In the genomic region with DNA sequence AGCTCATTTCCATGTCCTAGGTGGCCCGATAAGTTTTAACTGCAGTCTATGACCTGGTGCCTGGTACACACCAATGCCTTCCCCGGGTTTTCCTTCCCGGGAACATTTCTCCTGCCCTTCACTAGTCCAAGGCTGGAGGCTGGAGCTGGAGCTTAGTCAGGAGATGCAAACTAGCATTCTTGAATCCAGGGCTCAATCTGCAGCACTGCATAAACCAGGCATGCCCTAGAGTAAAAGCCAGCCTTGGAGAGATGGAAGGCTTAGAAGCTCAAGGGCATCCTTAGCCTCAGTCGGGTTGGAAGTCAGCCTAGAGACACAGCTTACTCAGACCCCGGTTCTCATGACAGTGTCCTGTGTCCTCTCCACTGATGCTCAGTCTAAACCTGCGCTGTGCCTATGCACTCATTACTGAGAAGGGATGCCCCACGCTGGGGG, we compare ENCODE assay signal across 10 mouse cellular contexts. TPM values are rescaled to one million over a fixed set of nuclear protein-coding genes. Genes with fewer than 3 reads are reported as not detected.
DNase-seq lines count a peak whose midpoint lies in the region; ATAC-seq and TF ChIP-seq lines count a peak whose summit lies in the region.
"Had no signal": no experiment of that assay in that cellular context is flagged by ENCODE, and none has a peak within 500 bp of the region (broad histone marks: within the 10 kb centered on the region; RNA-seq: fewer than 3 reads in every experiment).

No protein-coding gene starts in this region.

- H3K4me2 ChIP-seq in forebrain, embryonic 11.5 days (ENCODE audit: low read depth, low read length, severe bottlenecking), result no peak overlapping the region
- no peak overlapping the region for H3K4me2 ChIP-seq in forebrain, postnatal 0 days (ENCODE audit: low read depth)
- peak overlapping the region; percentile 48 for H3K4me2 ChIP-seq in lung, embryonic 16.5 days (ENCODE audit: low read depth, low read length)
- H3K4me2 ChIP-seq in intestine, embryonic 14.5 days (ENCODE audit: low read length), result peak overlapping the region; percentile 33
- peak overlapping the region; percentile 37; the same call in 1 of the 2 replicates for H3K4me2 ChIP-seq in neural tube, embryonic 15.5 days

- no peaks in the 10 kb centered on the region for H3K9me3 ChIP-seq in forebrain, embryonic 11.5 days (ENCODE audit: control insufficient read depth, low read length)
- no peaks in the 10 kb centered on the region for H3K9me3 ChIP-seq in forebrain, postnatal 0 days (ENCODE audit: low read length)
- peaks cover 4% of the 10 kb centered on the region; the same call in 1 of the 2 replicates for H3K9me3 ChIP-seq in lung, embryonic 16.5 days (ENCODE audit: control insufficient read depth, low read length)
- 0 out of 2 replicates have a peak, but pooled peaks cover 2% of the 10 kb centered on the region for H3K9me3 ChIP-seq in intestine, embryonic 14.5 days (ENCODE audit: control insufficient read depth, low read length)
- H3K9me3 ChIP-seq in neural tube, embryonic 15.5 days (replicated peaks), result no peaks in the 10 kb centered on the region

- no peaks in the 10 kb centered on the region for H3K27me3 ChIP-seq in forebrain, embryonic 11.5 days (ENCODE audit: control insufficient read depth, insufficient read depth, low read length)
- H3K27me3 ChIP-seq in forebrain, postnatal 0 days (ENCODE audit: insufficient read depth, low read length), result no peaks in the 10 kb centered on the region
- H3K27me3 ChIP-seq in lung, embryonic 16.5 days (ENCODE audit: control insufficient read depth, insufficient read depth, low read depth, low read length), result no peaks in the 10 kb centered on the region
- no peaks in the 10 kb centered on the region for H3K27me3 ChIP-seq in intestine, embryonic 14.5 days (replicated peaks; ENCODE audit: control insufficient read depth, insufficient read depth, low read length)
- H3K27me3 ChIP-seq in neural tube, embryonic 15.5 days (replicated peaks), result no peaks in the 10 kb centered on the region

- no peak overlapping the region for H3K9ac ChIP-seq in forebrain, embryonic 11.5 days (ENCODE audit: low read length)
- H3K9ac ChIP-seq in forebrain, postnatal 0 days, result no peak overlapping the region
- no peak overlapping the region; the same call in 1 of the 2 replicates for H3K9ac ChIP-seq in lung, embryonic 16.5 days (ENCODE audit: low read length)
- H3K9ac ChIP-seq in intestine, embryonic 14.5 days (ENCODE audit: low read length), result no peak overlapping the region
- no peak overlapping the region for H3K9ac ChIP-seq in neural tube, embryonic 15.5 days (replicated peaks)

- intact Hi-C loops in left cerebral cortex, adult 2 months (cut with DNase I), result no loop called here

- H3K4me3 ChIP-seq in forebrain, embryonic 11.5 days (ENCODE audit: low read depth, low read length), result no peak overlapping the region
- no peak overlapping the region for H3K4me3 ChIP-seq in forebrain, postnatal 0 days (ENCODE audit: low read depth, low read length)
- H3K4me3 ChIP-seq in lung, embryonic 16.5 days (ENCODE audit: low read length), result no peak overlapping the region; the same call in 1 of the 2 replicates
- no peak overlapping the region for H3K4me3 ChIP-seq in lung, adult 2 months (replicated peaks; ENCODE audit: extremely low read depth, low read depth, low read length)
- no peak overlapping the region for H3K4me3 ChIP-seq in intestine, embryonic 14.5 days (ENCODE audit: low read depth, low read length)
- no peak overlapping the region for H3K4me3 ChIP-seq in neural tube, embryonic 15.5 days (replicated peaks)
- no peak overlapping the region for H3K4me3 ChIP-seq in left cerebral cortex, adult 2 months

- no peak for TF ChIP-seq CTCF in forebrain, postnatal 0 days (IDR thresholded peaks at IDR 0.05; ENCODE audit: low read depth)
- TF ChIP-seq CTCF in lung, adult 2 months (IDR thresholded peaks at IDR 0.05; ENCODE audit: insufficient read depth, low read length), result no peak
- no peak for TF ChIP-seq CTCF in left cerebral cortex, adult 2 months (IDR thresholded peaks at IDR 0.05)

- H3K36me3 ChIP-seq in forebrain, embryonic 11.5 days (ENCODE audit: control insufficient read depth, insufficient read depth, low read length), result no peaks in the 10 kb centered on the region
- no peaks in the 10 kb centered on the region for H3K36me3 ChIP-seq in forebrain, postnatal 0 days (ENCODE audit: insufficient read depth)
- no peaks in the 10 kb centered on the region for H3K36me3 ChIP-seq in lung, embryonic 16.5 days (ENCODE audit: control insufficient read depth, insufficient read depth, low read length)
- no peaks in the 10 kb centered on the region for H3K36me3 ChIP-seq in intestine, embryonic 14.5 days (ENCODE audit: control insufficient read depth, insufficient read depth, low read length)
- H3K36me3 ChIP-seq in neural tube, embryonic 15.5 days, result no peaks in the 10 kb centered on the region

- 45% methylated on average over 7 of the region's 7 CpGs for WGBS in forebrain, embryonic 11.5 days
- 46% methylated on average over 7 of the region's 7 CpGs for WGBS in forebrain, postnatal 0 days
- 44% methylated on average over 7 of the region's 7 CpGs for WGBS in lung, embryonic 16.5 days
- WGBS in lung, adult 2 months, result 37% methylated on average over 7 of the region's 7 CpGs
- 44% methylated on average over 7 of the region's 7 CpGs for WGBS in intestine, embryonic 14.5 days
- 47% methylated on average over 7 of the region's 7 CpGs for WGBS in neural tube, embryonic 15.5 days

- H3K27ac ChIP-seq in forebrain, embryonic 11.5 days (ENCODE audit: low read depth, low read length), result no peak overlapping the region
- H3K27ac ChIP-seq in forebrain, postnatal 0 days (ENCODE audit: low read depth, low read length), result no peak overlapping the region
- peak overlapping the region; percentile 86 for H3K27ac ChIP-seq in lung, embryonic 16.5 days (ENCODE audit: low read length)
- H3K27ac ChIP-seq in intestine, embryonic 14.5 days (ENCODE audit: low read depth), result peak overlapping the region; percentile 48; the same call in 1 of the 2 replicates
- H3K27ac ChIP-seq in neural tube, embryonic 15.5 days (replicated peaks), result peak overlapping the region; percentile 54; the same call in 1 of the 2 replicates
- no peak overlapping the region for H3K27ac ChIP-seq in left cerebral cortex, adult 2 months

- TF ChIP-seq POLR2A in lung, adult 2 months (IDR thresholded peaks at IDR 0.05; ENCODE audit: borderline replicate concordance, extremely low read depth, low read depth, low read length), result no peak

- ATAC-seq in forebrain, embryonic 11.5 days (replicated peaks; ENCODE audit: low FRiP score), result no peak
- ATAC-seq in forebrain, postnatal 0 days, result no peak
- ATAC-seq in lung, embryonic 16.5 days (ENCODE audit: low read depth), result no peak
- no peak for ATAC-seq in intestine, embryonic 14.5 days (replicated peaks; ENCODE audit: low FRiP score, low TSS enrichment, low read depth)
- no peak for ATAC-seq in neural tube, embryonic 15.5 days (ENCODE audit: low FRiP score)

- peaks cover 7% of the 10 kb centered on the region; the same call in 1 of the 2 replicates for H3K4me1 ChIP-seq in forebrain, embryonic 11.5 days (replicated peaks; ENCODE audit: control insufficient read depth, insufficient read depth, low read length)
- H3K4me1 ChIP-seq in forebrain, postnatal 0 days (ENCODE audit: insufficient read depth), result peaks cover 7% of the 10 kb centered on the region; the same call in 1 of the 2 replicates
- peaks cover 27% of the 10 kb centered on the region for H3K4me1 ChIP-seq in lung, embryonic 16.5 days (replicated peaks; ENCODE audit: control insufficient read depth, insufficient read depth, low read length)
- H3K4me1 ChIP-seq in lung, adult 2 months (ENCODE audit: control insufficient read depth, insufficient read depth, low read length), result peaks cover 13% of the 10 kb centered on the region; the same call in 1 of the 2 replicates
- peaks cover 15% of the 10 kb centered on the region for H3K4me1 ChIP-seq in intestine, embryonic 14.5 days (replicated peaks; ENCODE audit: control insufficient read depth, insufficient read depth, low read length)
- H3K4me1 ChIP-seq in neural tube, embryonic 15.5 days, result peaks cover 28% of the 10 kb centered on the region

- peak; percentile 33 for DNase-seq in forebrain, embryonic 11.5 days (ENCODE audit: low spot score)
- no peak for DNase-seq in forebrain, postnatal 0 days
- DNase-seq in lung, adult 2 months, result no peak
- no peak for DNase-seq in intestine, embryonic 14.5 days (ENCODE audit: low spot score)
- no peak for DNase-seq in left cerebral cortex, adult 2 months (ENCODE audit: extremely low spot score in 1 of 2, low spot score in 2 of 2)
- no peak for DNase-seq in left cerebral cortex, adult 8-10 months (ENCODE audit: low spot score in 2 of 2)

RNA-seq across cellular contexts. Expression of gene Fgfr4, which starts 19.9 kb away (rescaled TPM):
- polyA plus RNA-seq in forebrain, embryonic 11.5 days (2014; fragmentation: Nextera tagmentation; extraction: Ambion mirVana), result 0.23 and 0.27 TPM in 2 replicates
- total RNA-seq in forebrain, postnatal 0 days (2014; rRNA removed), result 0.08 and 0.19 TPM in 2 replicates
- polyA plus RNA-seq in forebrain, postnatal 0 days (2015; fragmentation: Nextera tagmentation; extraction: Ambion mirVana), result 0.33 and 0.40 TPM in 2 replicates
- polyA plus RNA-seq in lung, embryonic 16.5 days (2015; fragmentation: Nextera tagmentation; extraction: Ambion mirVana), result 26.3 and 27.7 TPM in 2 replicates
- 63.3 TPM in 2 replicates for polyA plus RNA-seq in lung, adult 2 months (2012; rRNA removed)
- 19.5 and 22.5 TPM in 2 replicates for polyA plus RNA-seq in intestine, embryonic 14.5 days (2014; fragmentation: Nextera tagmentation; extraction: Ambion mirVana)
- polyA plus RNA-seq in neural tube, embryonic 15.5 days (2015; fragmentation: Nextera tagmentation; extraction: Ambion mirVana), result 1.7 and 2.2 TPM in 2 replicates
- total RNA-seq in left cerebral cortex, adult 2 months (2021), result under 1 TPM; 0.36 to 0.40 TPM
- under 1 TPM; 0.21 to 0.70 (median 0.58) TPM for total RNA-seq in left cerebral cortex, adult 8-10 months (2022)

RNA-seq across cellular contexts. Expression of gene Nsd1, which starts 37.2 kb away (rescaled TPM):
- polyA plus RNA-seq in forebrain, embryonic 11.5 days (2014; fragmentation: Nextera tagmentation; extraction: Ambion mirVana), result 69.6 and 79.3 TPM in 2 replicates
- total RNA-seq in forebrain, postnatal 0 days (2014; rRNA removed), result 81.2 and 104 TPM in 2 replicates
- 37.5 and 48.2 TPM in 2 replicates for polyA plus RNA-seq in forebrain, postnatal 0 days (2015; fragmentation: Nextera tagmentation; extraction: Ambion mirVana)
- 50.7 and 56.2 TPM in 2 replicates for polyA plus RNA-seq in lung, embryonic 16.5 days (2015; fragmentation: Nextera tagmentation; extraction: Ambion mirVana)
- 16.7 and 21.6 TPM in 2 replicates for polyA plus RNA-seq in lung, adult 2 months (2012; rRNA removed)
- 67.5 and 69.3 TPM in 2 replicates for polyA plus RNA-seq in intestine, embryonic 14.5 days (2014; fragmentation: Nextera tagmentation; extraction: Ambion mirVana)
- polyA plus RNA-seq in neural tube, embryonic 15.5 days (2015; fragmentation: Nextera tagmentation; extraction: Ambion mirVana), result 51.4 and 52.1 TPM in 2 replicates
- total RNA-seq in left cerebral cortex, adult 2 months (2021), result 100 to 1,000 TPM; 116 to 118 TPM
- total RNA-seq in left cerebral cortex, adult 8-10 months (2022), result 100 to 1,000 TPM; 108 to 137 (median 123) TPM

RNA-seq across cellular contexts. Expression of gene Gm17617, which starts 39.0 kb away (rescaled TPM):
- not detected in 2 replicates for polyA plus RNA-seq in forebrain, embryonic 11.5 days (2014; fragmentation: Nextera tagmentation; extraction: Ambion mirVana)
- not detected in 2 replicates for total RNA-seq in forebrain, postnatal 0 days (2014; rRNA removed)
- not detected in 2 replicates for polyA plus RNA-seq in forebrain, postnatal 0 days (2015; fragmentation: Nextera tagmentation; extraction: Ambion mirVana)
- polyA plus RNA-seq in lung, embryonic 16.5 days (2015; fragmentation: Nextera tagmentation; extraction: Ambion mirVana), result not detected in 2 replicates
- not detected in 2 replicates for polyA plus RNA-seq in lung, adult 2 months (2012; rRNA removed)
- polyA plus RNA-seq in intestine, embryonic 14.5 days (2014; fragmentation: Nextera tagmentation; extraction: Ambion mirVana), result not detected in 2 replicates
- polyA plus RNA-seq in neural tube, embryonic 15.5 days (2015; fragmentation: Nextera tagmentation; extraction: Ambion mirVana), result not detected in 2 replicates
- not detected for total RNA-seq in left cerebral cortex, adult 2 months (2021)
- not detected for total RNA-seq in left cerebral cortex, adult 8-10 months (2022)
- polyA plus RNA-seq: cortical plate, adult 2 months; urinary bladder, adult 2 months had no signal

Comparison
In these comparisons a context has a peak if more than half of its experiments do, and no peak if none do; other contexts are left out.
1. H3K27ac ChIP-seq: peak in lung, embryonic 16.5 days (single experiment), intestine, embryonic 14.5 days (single experiment) and neural tube, embryonic 15.5 days (single experiment); none in forebrain, embryonic 11.5 days (single experiment), forebrain, postnatal 0 days (single experiment) and left cerebral cortex, adult 2 months (single experiment).
2. H3K4me2 ChIP-seq: peak in lung, embryonic 16.5 days (single experiment), intestine, embryonic 14.5 days (single experiment) and neural tube, embryonic 15.5 days (single experiment); none in forebrain, embryonic 11.5 days (single experiment) and forebrain, postnatal 0 days (single experiment).